Mouse (Mus musculus): Measurements from ENCODE around the gene Tbc1d22a.

GRCm38 (mm10) chr15:86180427-86180826 lies 33.8 kb upstream of the Tbc1d22a start:
- no peak for TF ChIP-seq CTCF (IDR thresholded peaks at IDR 0.05; ENCODE audit: extremely low read depth, insufficient read length, insufficient replicate concordance, low read depth, low read length)
- no peak for TF ChIP-seq POLR2A (IDR thresholded peaks at IDR 0.05; ENCODE audit: low read depth, low read length)
